Mouse (Mus musculus) lung, embryonic 15.5 days (tissue): ENCODE data around the gene Tmprss11f. TPM values are rescaled to one million over a fixed set of nuclear protein-coding genes. Genes with fewer than 3 reads are reported as not detected.

Experiments
- ATAC-seq: fragments of 200-750 bp; cut with Nextera tagmentation; 2 replicates; pipeline ENCODE4 v1.8.0; 2017; ENCODE audit warnings: moderate number of reproducible peaks, borderline replicate concordance; ENCODE audit not compliant: low FRiP score, low TSS enrichment; ENCODE audit errors: extremely low read depth
- H3K27ac ChIP-seq: fragments of 300-500 bp; sonication (generic); 2 replicates; pipeline ENCODE4 v1.5.1; 2015; ENCODE audit warnings: moderate library complexity, mild to moderate bottlenecking, inconsistent platforms
- H3K27me3 ChIP-seq: fragments of 300-500 bp; sonication (generic); 2 replicates; pipeline ENCODE4 v1.6.1; 2015; ENCODE audit warnings: inconsistent platforms
- H3K36me3 ChIP-seq: fragments of 300-500 bp; sonication (generic); 2 replicates; pipeline ENCODE4 v1.6.1; 2015; ENCODE audit warnings: inconsistent platforms
- H3K4me1 ChIP-seq: fragments of 300-500 bp; sonication (generic); 2 replicates; pipeline ENCODE4 v1.6.1; 2015; ENCODE audit warnings: inconsistent platforms
- H3K4me2 ChIP-seq: fragments of 300-500 bp; sonication (generic); 2 replicates; pipeline ENCODE4 v1.6.1; 2015; ENCODE audit warnings: inconsistent platforms, mild to moderate bottlenecking, moderate library complexity
- H3K4me3 ChIP-seq: fragments of 300-500 bp; sonication (generic); 2 replicates; pipeline ENCODE4 v1.5.1; 2015; ENCODE audit warnings: mild to moderate bottlenecking, inconsistent platforms
- H3K9ac ChIP-seq: fragments of 300-500 bp; sonication (generic); 2 replicates; pipeline ENCODE4 v1.6.1; 2015; ENCODE audit warnings: inconsistent platforms
- H3K9me3 ChIP-seq: fragments of 300-500 bp; sonication (generic); 2 replicates; pipeline ENCODE4 v1.6.1; 2016; ENCODE audit warnings: inconsistent platforms
- WGBS: fragments of 180-500 bp; shearing (Covaris S2); methylation state at CpG from one replicate; pipeline ENCODE4 v1.1.7; 2015; 5-methylcytosine and 5-hydroxymethylcytosine counted together
- polyA plus RNA-seq: library from polyadenylated mRNA; unstranded; fragments of >200 nt; fragmentation: Nextera tagmentation; extraction: Ambion mirVana; gene quantifications from 2 replicates; pipeline ENCODE4 v1.2.1, GENCODE M21; 2015

Tmprss11f gene
- polyA plus RNA-seq, 1 experiment from 2014 or later, result not detected

GRCm38 (mm10) chr5:86518500-86518899 is 113.7 kb downstream of the Tmprss11f start, which contains the start of gene Tmprss11g:
Gene Tmprss11g (minus strand): TSS chr5:86518600.
- Histone ChIP-seq H3K4me3 (no peak within 1 kb of the TSS), H3K4me2 (no peak within 1 kb of the TSS), H3K27me3 (no peaks in the 10 kb centered on the region), H3K4me1 (no peaks in the 10 kb centered on the region), H3K27ac (no peak within 1 kb of the TSS), H3K36me3 (no peaks in the 10 kb centered on the region), H3K9ac (no peak within 1 kb of the TSS), H3K9me3 (no peaks in the 10 kb centered on the region)
- 65% methylated on average over 9 of the region's 9 CpGs for WGBS
- ATAC-seq, result no peak

- ATAC-seq, result no peak
- 64% methylated on average over 5 of the region's 5 CpGs for WGBS
- H3K27me3 ChIP-seq, result no peaks in the 10 kb centered on the region
Observed at GRCm38 (mm10) chr5:86511538-86511937, 120.7 kb downstream of the Tmprss11f start.

GRCm38 (mm10) chr5:86493453-86493852 is 138.8 kb downstream of the Tmprss11f start:
- Histone ChIP-seq H3K4me2 (no peak overlapping the region), H3K9me3 (no peaks in the 10 kb centered on the region), H3K4me1 (no peaks in the 10 kb centered on the region), H3K27ac (no peak overlapping the region), H3K9ac (no peak overlapping the region), H3K36me3 (no peaks in the 10 kb centered on the region), H3K4me3 (no peak overlapping the region), H3K27me3 (no peaks in the 10 kb centered on the region)
- no peak for ATAC-seq
- WGBS, result 61% methylated on average over 1 of the region's 1 CpGs

More at GRCm38 (mm10) chr5:86511538-86511937, 120.7 kb downstream of the Tmprss11f start:
- Histone ChIP-seq H3K27ac (no peak overlapping the region), H3K4me1 (no peaks in the 10 kb centered on the region), H3K36me3 (no peaks in the 10 kb centered on the region), H3K4me3 (no peak overlapping the region), H3K9ac (no peak overlapping the region), H3K9me3 (no peaks in the 10 kb centered on the region), H3K4me2 (no peak overlapping the region)

GRCm38 (mm10) chr5:86482562-86482961 is 149.7 kb downstream of the Tmprss11f start:
- H3K27me3 ChIP-seq, result no peaks in the 10 kb centered on the region
- no peak overlapping the region for H3K9ac ChIP-seq
- no peak for ATAC-seq
- WGBS, result 56% methylated on average over 2 of the region's 2 CpGs
- no peaks in the 10 kb centered on the region for H3K36me3 ChIP-seq
- no peak overlapping the region for H3K4me3 ChIP-seq
- no peak overlapping the region for H3K4me2 ChIP-seq
- no peaks in the 10 kb centered on the region for H3K9me3 ChIP-seq
- H3K4me1 ChIP-seq, result no peaks in the 10 kb centered on the region
- H3K27ac ChIP-seq, result no peak overlapping the region

GRCm38 (mm10) chr5:86482031-86482430 is 150.2 kb downstream of the Tmprss11f start:
- no peak for ATAC-seq

GRCm38 (mm10) chr5:86473859-86474258 is 158.4 kb downstream of the Tmprss11f start:
- Histone ChIP-seq H3K36me3 (no peaks in the 10 kb centered on the region), H3K4me3 (no peak overlapping the region), H3K9ac (no peak overlapping the region), H3K4me1 (no peaks in the 10 kb centered on the region), H3K27ac (no peak overlapping the region), H3K4me2 (no peak overlapping the region), H3K9me3 (no peaks in the 10 kb centered on the region), H3K27me3 (no peaks in the 10 kb centered on the region)
- no peak for ATAC-seq
- 64% methylated on average over 9 of the region's 9 CpGs for WGBS

More at GRCm38 (mm10) chr5:86482031-86482430, 150.2 kb downstream of the Tmprss11f start:
- Histone ChIP-seq H3K4me2 (no peak overlapping the region), H3K4me1 (no peaks in the 10 kb centered on the region), H3K9ac (no peak overlapping the region), H3K27me3 (no peaks in the 10 kb centered on the region), H3K9me3 (no peaks in the 10 kb centered on the region), H3K4me3 (no peak overlapping the region), H3K27ac (no peak overlapping the region), H3K36me3 (no peaks in the 10 kb centered on the region)
- 76% methylated on average over 1 of the region's 1 CpGs for WGBS

Other genes with a start within 250 kb of the Tmprss11f start
- 0.08 TPM in 1 of 2 replicates, not detected in the other for gene Tmprss11a, start 163.4 kb downstream of the Tmprss11f start, polyA plus RNA-seq
- gene Tmprss11g, start 113.8 kb downstream of the Tmprss11f start, polyA plus RNA-seq, result 0.14 TPM in 1 of 2 replicates, not detected in the other
- gene Tmprss11b, start 43.9 kb upstream of the Tmprss11f start, polyA plus RNA-seq, result 0.04 and 0.11 TPM in 2 replicates
- not detected in 2 replicates for gene Tmprss11e, start 113.4 kb upstream of the Tmprss11f start, polyA plus RNA-seq
- gene Ythdc1, start 171.8 kb upstream of the Tmprss11f start, polyA plus RNA-seq, result 37.0 and 38.3 TPM in 2 replicates